Mouse (Mus musculus) heart, adult 2 months (tissue): ENCODE results near the gene Cemip2.

ENCODE experiments used
- CTCF ChIP-seq: fragments of 200-600 bp; IDR thresholded peaks from 2 replicates; pipeline ENCODE4 v1.8.1; 2022; ENCODE audit warnings: antibody characterized with exemption, mild to moderate bottlenecking, moderate library complexity
- POLR2A ChIP-seq: fragments of 200-500 bp; IDR thresholded peaks from 2 replicates; pipeline ENCODE4 v1.6.1; 2011; ENCODE audit warnings: mild to moderate bottlenecking, low read depth, low read length, control low read depth; ENCODE audit not compliant: insufficient read depth

- TF ChIP-seq POLR2A (peak; percentile 90), CTCF (peak; percentile 81)
Measured at GRCm38 (mm10) chr19:21778147-21778917, at the start of gene Cemip2.
